Mouse (Mus musculus) spleen, adult 18-20 months (tissue): ENCODE measurements around the gene Stx6.
"Not testable (repeated sequence)": the region's sequence is repeated elsewhere in the genome, so short reads cannot be mapped to it uniquely, and the experiment has no call there.

Source experiments
- DNase-seq, 2 experiments: peaks; one replicate each; pipeline ENCODE4 v3.0.0; 2022; ENCODE audit warnings: mixed read lengths in 2 of 2

Gene Stx6

GRCm38 (mm10) chr1:155169935-155170334, 11.4 kb downstream of the Stx6 start:
- DNase-seq: no peak

GRCm38 (mm10) chr1:155172895-155173643, 14.6 kb downstream of the Stx6 start:
- DNase-seq: no peak

GRCm38 (mm10) chr1:155173644-155174016, 15.1 kb downstream of the Stx6 start:
- DNase-seq: not testable (repeated sequence)

DNA sequence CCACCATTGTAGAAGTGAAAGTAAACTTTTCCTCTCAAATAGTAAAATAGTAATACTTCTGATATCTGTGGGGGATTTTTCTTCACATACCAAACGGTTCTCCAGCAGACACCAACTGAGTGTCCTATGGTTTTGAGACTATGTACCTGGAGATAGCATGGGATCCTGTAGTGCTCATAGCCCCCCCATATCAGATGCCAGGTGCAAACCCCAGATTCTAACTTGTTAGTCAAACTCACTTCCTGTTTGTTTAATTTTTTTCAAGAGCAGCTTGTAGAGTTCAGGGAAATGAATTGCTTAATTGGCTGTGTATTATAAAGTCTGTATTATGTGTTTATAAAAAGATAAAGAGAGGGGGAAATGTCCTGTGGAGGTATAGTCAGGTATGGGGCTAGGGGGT, 15.9 kb downstream of the Stx6 start:
- DNase-seq: no peak

DNA sequence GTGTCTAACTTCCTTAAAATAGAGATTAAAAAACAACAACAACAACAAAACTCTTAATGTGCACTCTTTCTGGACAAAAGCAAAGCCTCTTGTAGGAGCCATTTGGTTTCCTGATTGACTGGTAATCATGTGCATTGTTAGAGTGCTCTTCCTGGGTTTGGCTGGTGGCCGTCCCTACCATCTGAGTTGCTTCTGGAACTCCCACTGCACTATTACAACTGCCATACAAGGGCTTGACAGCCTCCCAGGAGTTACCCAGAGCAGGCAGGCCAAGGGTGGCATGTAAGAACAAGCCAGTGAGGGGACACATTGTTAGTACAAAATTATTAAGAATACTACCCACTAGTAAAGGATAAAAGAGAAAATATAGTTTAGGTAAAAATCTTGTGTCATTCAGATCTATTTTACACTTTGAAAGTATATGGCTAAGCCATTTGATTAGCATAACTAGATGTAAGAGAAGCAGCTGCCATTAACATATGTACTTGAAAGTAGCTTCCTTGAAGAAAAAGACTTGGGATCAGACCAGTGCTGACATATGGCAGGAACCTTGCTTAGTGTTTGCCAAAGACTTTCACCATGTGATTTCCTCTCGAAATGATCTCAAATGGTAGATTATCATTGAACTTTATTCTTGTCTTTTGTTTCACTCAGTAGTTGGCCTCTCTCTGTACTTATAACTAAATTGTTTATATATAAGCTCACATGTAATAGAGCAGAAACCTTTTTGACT, 19.8 kb downstream of the Stx6 start:
- DNase-seq: no peak

DNA sequence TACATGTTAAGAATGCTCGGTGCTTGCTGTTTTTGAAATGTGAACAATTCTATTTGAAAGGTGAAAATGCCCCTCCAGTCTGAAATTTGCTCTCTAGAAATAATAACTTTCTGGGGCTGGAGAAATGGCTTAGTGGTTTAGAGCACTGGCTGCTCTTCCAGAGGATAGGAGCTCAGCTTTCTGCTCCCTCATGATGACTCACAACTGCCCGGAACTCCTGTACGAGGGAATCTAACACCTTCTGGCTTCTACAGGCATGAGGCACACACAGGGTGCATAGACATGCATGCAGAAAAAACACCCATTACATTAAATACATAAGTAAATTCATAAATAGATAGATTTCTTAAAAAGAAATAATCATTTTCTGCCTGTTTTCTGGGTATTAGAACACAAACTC, 25.7 kb downstream of the Stx6 start:
- no peak for DNase-seq

DNA sequence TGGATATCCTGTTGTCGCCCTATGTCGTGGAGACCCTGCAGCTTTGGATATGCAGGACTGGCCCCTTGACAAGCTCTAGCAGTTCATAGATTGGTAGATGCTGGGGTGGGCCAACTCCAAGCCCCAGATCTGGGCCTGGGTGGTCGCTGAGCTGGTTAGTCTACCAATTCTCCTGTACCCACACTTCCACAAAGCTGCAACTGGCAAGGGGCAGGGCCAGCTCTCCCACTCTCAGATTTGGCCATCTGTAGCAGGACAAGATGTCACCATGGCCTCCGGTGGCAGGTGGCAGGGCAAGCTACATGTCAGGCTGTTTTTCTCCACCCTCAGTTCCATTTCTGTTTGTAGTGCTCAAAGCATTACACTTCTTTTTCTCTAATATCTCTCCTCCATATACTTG, 30.1 kb downstream of the Stx6 start:
- DNase-seq: no peak

DNA sequence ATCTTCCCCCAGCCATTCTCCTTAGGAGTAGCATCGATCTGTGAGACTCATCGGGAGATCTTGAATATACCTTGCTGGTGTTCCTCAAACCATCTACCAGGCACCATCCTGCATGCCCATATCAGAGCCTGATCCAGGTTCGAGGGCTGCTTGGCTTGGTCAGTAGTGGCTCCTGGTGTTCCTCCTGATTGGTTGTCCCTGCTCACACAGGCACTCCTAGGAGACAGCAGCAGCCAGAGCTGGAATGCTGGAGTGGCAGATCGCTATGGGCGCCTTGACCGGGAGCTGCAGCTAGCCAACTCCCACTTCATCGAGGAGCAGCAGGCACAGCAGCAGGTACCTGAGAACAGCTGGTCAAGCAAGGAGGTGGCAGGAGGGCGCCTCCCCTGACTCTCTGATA, 32.7 kb downstream of the Stx6 start:
- DNase-seq: no peak

DNA sequence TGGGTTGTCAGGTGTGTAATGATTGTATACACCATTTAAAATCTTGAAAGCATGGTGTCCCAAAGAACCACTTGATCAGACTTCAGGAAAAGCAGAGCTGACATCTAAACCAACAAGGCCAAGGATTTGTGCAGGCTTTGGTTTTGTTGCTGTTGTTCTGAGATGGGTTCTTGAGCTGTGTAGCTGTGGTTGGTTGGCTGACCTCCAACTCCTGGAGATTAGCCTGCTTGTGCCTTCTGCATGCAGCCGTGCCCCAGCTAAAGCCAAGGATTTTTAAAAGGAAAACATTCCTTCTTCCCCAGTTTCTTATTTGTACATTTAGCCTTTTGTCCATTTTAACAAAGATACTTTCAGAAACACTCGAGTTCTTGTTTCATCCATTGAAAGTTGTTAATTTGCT, 33.2 kb downstream of the Stx6 start:
- DNase-seq: no peak

DNA sequence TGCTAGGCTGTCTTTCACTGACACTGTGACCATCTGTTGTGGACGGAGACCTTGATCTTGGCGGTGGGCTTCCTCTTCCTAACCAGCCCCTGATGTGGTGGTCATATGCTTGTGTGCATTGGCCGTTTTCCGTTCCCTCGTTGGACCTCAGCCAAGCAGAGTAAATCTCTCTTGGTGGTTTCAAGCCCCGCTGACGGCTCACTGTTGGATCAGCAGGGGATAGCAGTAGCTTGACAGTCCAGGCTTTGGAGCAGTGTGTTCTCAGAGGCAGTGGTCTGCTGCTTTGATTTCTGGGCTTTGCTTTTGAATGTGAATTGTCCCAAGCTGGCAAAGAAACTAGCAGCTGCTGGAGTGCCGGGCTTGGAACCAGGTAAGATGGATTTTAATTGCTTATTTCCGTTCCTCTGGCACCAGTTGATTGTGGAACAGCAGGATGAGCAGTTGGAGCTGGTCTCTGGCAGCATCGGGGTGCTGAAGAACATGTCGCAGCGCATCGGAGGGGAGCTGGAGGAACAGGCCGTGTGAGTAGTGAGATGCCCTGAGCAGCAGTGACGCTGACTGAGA, 34.4 kb downstream of the Stx6 start:
- DNase-seq: no peak

DNA sequence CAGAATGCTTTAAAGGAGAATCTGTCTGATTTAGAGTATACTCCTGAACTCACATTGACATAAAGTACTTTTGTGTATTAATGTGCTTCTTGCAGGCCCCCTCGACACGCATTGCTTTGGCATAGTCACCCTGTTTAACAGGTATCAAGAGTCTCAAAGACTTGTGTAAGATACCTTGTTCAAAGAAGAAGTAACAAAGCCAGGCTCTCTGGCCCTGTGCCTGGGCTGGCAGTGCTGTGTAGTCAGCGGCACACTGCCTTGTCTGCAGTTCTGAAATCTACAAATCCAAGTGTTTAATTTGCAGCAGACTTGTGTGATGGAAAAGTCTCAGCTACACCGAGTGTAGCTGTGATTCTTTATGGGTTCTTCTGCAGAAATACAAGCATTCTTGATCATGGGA, 38.2 kb downstream of the Stx6 start:
- DNase-seq: no peak

DNA sequence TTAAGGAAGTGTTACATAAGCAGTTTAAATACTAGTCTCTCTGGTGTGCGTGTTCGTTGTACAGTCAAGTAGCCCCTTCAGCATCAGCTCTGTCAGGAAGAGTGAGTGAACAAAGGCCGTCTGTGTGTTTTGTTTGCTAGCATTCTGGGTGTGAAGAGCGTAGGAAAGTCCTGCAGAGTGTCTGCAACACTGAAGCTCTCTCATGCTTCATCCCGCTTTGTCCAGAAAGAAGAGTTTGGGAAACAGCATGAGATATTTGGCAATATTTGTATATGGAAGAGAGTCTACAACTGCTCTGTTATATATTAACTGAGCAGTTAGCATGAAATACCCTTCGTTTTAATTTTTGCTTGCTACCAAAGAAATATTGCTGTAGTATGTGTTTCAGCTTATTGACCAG, 41.0 kb downstream of the Stx6 start:
- no peak for DNase-seq

DNA sequence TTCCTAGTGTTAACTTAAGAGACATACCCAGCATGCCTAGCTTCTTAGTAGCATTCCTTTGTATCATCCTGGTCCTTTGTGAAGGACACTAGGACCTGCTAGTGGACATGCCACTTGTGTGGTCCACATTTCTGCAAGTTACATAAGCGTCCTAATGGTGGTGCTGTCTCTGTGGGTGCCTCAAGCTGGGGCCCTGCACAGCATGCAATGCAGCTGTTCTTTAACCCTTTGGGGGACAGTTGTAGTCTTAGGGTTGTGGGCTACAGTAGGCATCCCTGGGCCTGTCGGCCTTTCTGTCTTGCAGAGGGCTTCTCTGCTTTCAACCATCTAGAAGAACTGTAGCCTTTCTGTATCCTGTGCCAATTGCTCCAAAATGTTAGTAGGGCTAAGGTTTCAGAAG, 42.5 kb downstream of the Stx6 start:
- no peak for DNase-seq

- no peak for DNase-seq
Observed at GRCm38 (mm10) chr1:155201373-155201879, 42.9 kb downstream of the Stx6 start.

GRCm38 (mm10) chr1:155201914-155202313, 43.4 kb downstream of the Stx6 start:
- no peak for DNase-seq

DNA sequence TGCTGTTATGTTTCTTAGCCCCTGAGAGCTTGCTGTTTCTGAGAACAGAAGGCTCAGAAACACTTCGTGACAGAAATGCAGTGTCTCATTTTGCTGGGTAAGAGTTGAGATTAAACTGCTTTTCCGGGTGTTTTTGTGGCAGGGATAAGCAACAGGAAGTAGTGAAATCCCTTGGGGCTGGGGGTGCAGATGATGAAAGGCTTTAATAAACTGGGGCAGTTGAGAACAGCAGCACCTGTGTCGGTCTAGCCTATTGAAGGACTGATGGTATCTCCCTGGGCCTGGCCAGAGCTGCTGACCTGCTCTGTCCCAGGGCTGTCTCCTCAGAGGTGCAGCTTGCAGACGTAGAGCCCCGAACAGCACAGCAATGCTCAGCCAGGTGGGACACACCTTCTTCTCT, 44.0 kb downstream of the Stx6 start:
- no peak for DNase-seq

DNA sequence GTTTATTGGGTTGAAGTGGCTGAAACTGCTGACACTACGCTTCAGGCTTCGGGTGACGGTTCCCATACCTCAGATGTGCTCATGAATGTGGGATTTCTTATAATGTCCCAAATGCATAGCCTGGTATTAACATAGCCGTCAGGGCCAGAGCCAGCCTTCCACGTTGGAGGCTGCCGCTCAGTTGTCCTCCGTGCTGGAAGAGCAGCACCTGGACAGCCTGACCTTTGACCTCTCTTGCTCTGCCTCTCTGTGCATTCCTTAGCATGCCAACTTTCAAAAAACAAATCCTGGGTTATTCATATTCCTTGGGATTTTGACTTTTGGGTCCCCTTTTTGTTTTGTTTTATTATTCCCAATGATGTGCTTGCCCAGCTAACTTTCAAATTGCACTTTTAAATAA, 44.6 kb downstream of the Stx6 start:
- no peak for DNase-seq

GRCm38 (mm10) chr1:155203954-155204353, 45.4 kb downstream of the Stx6 start:
- no peak for DNase-seq

DNA sequence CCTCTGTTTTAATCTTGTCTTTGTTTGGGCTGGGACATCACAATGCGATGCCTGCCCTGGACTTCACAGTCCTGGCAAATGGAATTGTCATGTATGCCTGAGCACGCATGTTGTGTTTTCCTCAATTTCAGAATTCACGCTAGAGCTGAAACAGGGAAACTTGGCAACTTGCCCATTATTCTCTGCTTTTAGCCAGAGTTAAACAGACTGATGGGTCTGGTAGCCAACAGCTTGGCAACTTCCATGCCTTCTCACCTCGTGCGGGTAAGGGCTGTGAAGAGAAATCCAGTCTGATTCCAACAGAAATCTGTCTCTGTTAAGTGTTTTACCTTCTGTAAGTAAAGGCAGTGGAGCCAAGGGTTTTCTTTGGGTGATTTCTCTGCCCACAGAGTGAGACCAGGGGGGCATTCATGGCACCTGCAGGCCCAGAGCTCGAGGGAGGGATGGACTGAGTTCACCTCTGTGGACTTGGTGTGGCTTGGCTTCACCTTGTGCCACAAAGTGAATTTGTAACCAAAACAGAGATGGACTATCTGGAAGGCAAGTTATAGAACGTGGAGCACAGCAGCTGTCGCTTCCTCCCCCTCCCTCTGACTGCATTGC, 46.1 kb downstream of the Stx6 start:
- no peak for DNase-seq

- DNase-seq: no peak
Observed at GRCm38 (mm10) chr1:155205311-155205710, 46.8 kb downstream of the Stx6 start.

- no peak for DNase-seq
Observed at GRCm38 (mm10) chr1:155205822-155206660, 47.5 kb downstream of the Stx6 start.

GRCm38 (mm10) chr1:155207859-155208258, 49.3 kb downstream of the Stx6 start:
- no peak for DNase-seq
